8 mouse cellular contexts compared by ENCODE assay signal in genomic region chr7:34132355-34133079, GRCm38 (mm10). TPM values are rescaled to one million over a fixed set of nuclear protein-coding genes. Genes with fewer than 3 reads are reported as not detected.
DNase-seq lines count a peak whose midpoint lies in the region; ATAC-seq and TF ChIP-seq lines count a peak whose summit lies in the region.

No protein-coding gene starts in this region.

- DNase-seq in left cerebral cortex, postnatal 4 days, result peak; percentile 66
- DNase-seq in left cerebral cortex, postnatal 14 days (ENCODE audit: low spot score in 2 of 2), result no peak
- DNase-seq in kidney, postnatal 0 days (ENCODE audit: low spot score), result peak; percentile 56
- peak; percentile 66 for DNase-seq in midbrain, embryonic 10.5 days (ENCODE audit: low spot score)
- DNase-seq in urinary bladder, postnatal 36 days (ENCODE audit: low spot score in 2 of 2), result peak; percentile 7 to 10
- DNase-seq in thymus, postnatal 25 days, result no peak

- H3K4me3 ChIP-seq in brown adipose tissue, adult 24 weeks (ENCODE audit: insufficient read depth, low read depth, low read length), result peak overlapping the region; percentile 67
- H3K4me3 ChIP-seq in heart, embryonic 11.5 days (ENCODE audit: low read depth, low read length), result peak overlapping the region; percentile 90
- H3K4me3 ChIP-seq in kidney, postnatal 0 days (replicated peaks; ENCODE audit: low read depth, low read length), result peak overlapping the region; percentile 89
- peak overlapping the region; percentile 78 for H3K4me3 ChIP-seq in midbrain, embryonic 10.5 days

- no peaks in the 10 kb centered on the region for H3K36me3 ChIP-seq in heart, embryonic 11.5 days (ENCODE audit: control insufficient read depth, insufficient read depth, low read length)
- no peaks in the 10 kb centered on the region for H3K36me3 ChIP-seq in kidney, postnatal 0 days (ENCODE audit: insufficient read depth, low read length)
- peaks cover 10% of the 10 kb centered on the region for H3K36me3 ChIP-seq in midbrain, embryonic 10.5 days

- H3K4me1 ChIP-seq in brown adipose tissue, adult 24 weeks (ENCODE audit: control insufficient read depth, insufficient read depth, insufficient read length, low read length), result peaks cover 2% of the 10 kb centered on the region; the same call in 1 of the 2 replicates
- peaks cover 9% of the 10 kb centered on the region for H3K4me1 ChIP-seq in heart, embryonic 11.5 days (ENCODE audit: control insufficient read depth, insufficient read depth, low read length)
- 0 out of 2 replicates have a peak, but pooled peaks cover 4% of the 10 kb centered on the region for H3K4me1 ChIP-seq in kidney, postnatal 0 days (replicated peaks; ENCODE audit: insufficient read depth, low read length)
- H3K4me1 ChIP-seq in midbrain, embryonic 10.5 days, result peaks cover 36% of the 10 kb centered on the region

- peak overlapping the region; percentile 73 for H3K4me2 ChIP-seq in heart, embryonic 11.5 days
- peak overlapping the region; percentile 72 for H3K4me2 ChIP-seq in kidney, postnatal 0 days (ENCODE audit: low read length)

- H3K9ac ChIP-seq in heart, embryonic 11.5 days (ENCODE audit: low read depth, low read length), result peak overlapping the region; percentile 95
- H3K9ac ChIP-seq in kidney, postnatal 0 days (ENCODE audit: low read depth, low read length), result peak overlapping the region; percentile 98

- WGBS in heart, embryonic 11.5 days (ENCODE audit: insufficient replicate concordance), result under 1% methylated on average over 76 of the region's 116 CpGs
- under 1% methylated on average over 70 of the region's 116 CpGs for WGBS in kidney, postnatal 0 days
- WGBS in midbrain, embryonic 10.5 days, result 1% methylated on average over 116 of the region's 116 CpGs

- intact Hi-C loops in left cerebral cortex, postnatal 4 days (cut with DNase I), result no loop called here
- intact Hi-C loops in left cerebral cortex, postnatal 14 days (cut with DNase I), result no loop called here

- no peak overlapping the region for H3K27ac ChIP-seq in brown adipose tissue, adult 24 weeks (replicated peaks; ENCODE audit: low read depth, low read length)
- peak overlapping the region; percentile 83 for H3K27ac ChIP-seq in heart, embryonic 11.5 days (ENCODE audit: low read depth, low read length)
- peak overlapping the region; percentile 91 for H3K27ac ChIP-seq in kidney, postnatal 0 days
- H3K27ac ChIP-seq in midbrain, embryonic 10.5 days (replicated peaks), result peak overlapping the region; percentile 92

- H3K27me3 ChIP-seq in heart, embryonic 11.5 days (ENCODE audit: control insufficient read depth, insufficient read depth, low read length), result no peaks in the 10 kb centered on the region
- no peaks in the 10 kb centered on the region for H3K27me3 ChIP-seq in kidney, postnatal 0 days (ENCODE audit: insufficient read depth, low read length)
- no peaks in the 10 kb centered on the region for H3K27me3 ChIP-seq in midbrain, embryonic 10.5 days (ENCODE audit: low read depth, poor library complexity, severe bottlenecking)

- ATAC-seq in heart, embryonic 11.5 days (replicated peaks; ENCODE audit: insufficient number of reproducible peaks, low FRiP score, low TSS enrichment), result peak; percentile 68
- peak; percentile 82 for ATAC-seq in kidney, postnatal 0 days (replicated peaks; ENCODE audit: low FRiP score, low read depth)

- no peaks in the 10 kb centered on the region for H3K9me3 ChIP-seq in heart, embryonic 11.5 days (replicated peaks; ENCODE audit: control insufficient read depth, low read length)
- H3K9me3 ChIP-seq in kidney, postnatal 0 days (replicated peaks; ENCODE audit: low read length), result no peaks in the 10 kb centered on the region
- H3K9me3 ChIP-seq in midbrain, embryonic 10.5 days (replicated peaks), result no peaks in the 10 kb centered on the region

- TF ChIP-seq CTCF in kidney, postnatal 0 days (IDR thresholded peaks at IDR 0.05; ENCODE audit: low read depth), result no peak

RNA-seq across cellular contexts. Expression of gene Wtip, which starts 0.6 kb away (rescaled TPM):
- total RNA-seq in left cerebral cortex, postnatal 4 days (2021), result 10 to 100 TPM; 24.4 to 28.6 TPM
- 10 to 100 TPM; 10.2 to 12.1 TPM for total RNA-seq in left cerebral cortex, postnatal 14 days (2021)
- polyA plus RNA-seq in brown adipose tissue, adult 24 weeks (2012; ENCODE audit: insufficient read depth, insufficient read length, missing spikeins), result 2.6 and 4.4 TPM in 2 replicates
- polyA plus RNA-seq in heart, embryonic 11.5 days (2014; fragmentation: Nextera tagmentation; extraction: Ambion mirVana), result 4.8 and 7.4 TPM in 2 replicates
- 6.3 and 8.0 TPM in 2 replicates for polyA plus RNA-seq in kidney, postnatal 0 days (2015; fragmentation: Nextera tagmentation; extraction: Ambion mirVana)
- 3.3 and 5.0 TPM in 2 replicates for polyA plus RNA-seq in midbrain, embryonic 10.5 days (2016; fragmentation: Nextera tagmentation; extraction: Ambion mirVana)

RNA-seq across cellular contexts. Expression of gene Uba2, which starts 36.9 kb away (rescaled TPM):
- total RNA-seq in left cerebral cortex, postnatal 4 days (2021), result 10 to 100 TPM; 83.1 to 84.0 TPM
- total RNA-seq in left cerebral cortex, postnatal 14 days (2021), result 10 to 100 TPM; 81.0 to 81.1 TPM
- 39.0 and 39.9 TPM in 2 replicates for polyA plus RNA-seq in brown adipose tissue, adult 24 weeks (2012; ENCODE audit: insufficient read depth, insufficient read length, missing spikeins)
- polyA plus RNA-seq in heart, embryonic 11.5 days (2014; fragmentation: Nextera tagmentation; extraction: Ambion mirVana), result 125 and 128 TPM in 2 replicates
- polyA plus RNA-seq in kidney, postnatal 0 days (2015; fragmentation: Nextera tagmentation; extraction: Ambion mirVana), result 133 and 146 TPM in 2 replicates
- polyA plus RNA-seq in midbrain, embryonic 10.5 days (2016; fragmentation: Nextera tagmentation; extraction: Ambion mirVana), result 287 and 288 TPM in 2 replicates

RNA-seq across cellular contexts. Expression of gene Scgb1b30, which starts 37.3 kb away (rescaled TPM):
- not detected for total RNA-seq in left cerebral cortex, postnatal 4 days (2021)
- total RNA-seq in left cerebral cortex, postnatal 14 days (2021), result not detected
- not detected in 2 replicates for polyA plus RNA-seq in brown adipose tissue, adult 24 weeks (2012; ENCODE audit: insufficient read depth, insufficient read length, missing spikeins)
- polyA plus RNA-seq in heart, embryonic 11.5 days (2014; fragmentation: Nextera tagmentation; extraction: Ambion mirVana), result not detected in 2 replicates
- not detected in 2 replicates for polyA plus RNA-seq in kidney, postnatal 0 days (2015; fragmentation: Nextera tagmentation; extraction: Ambion mirVana)
- polyA plus RNA-seq in midbrain, embryonic 10.5 days (2016; fragmentation: Nextera tagmentation; extraction: Ambion mirVana), result not detected in 2 replicates

Comparison
In these comparisons a context has a peak if more than half of its experiments do, and no peak if none do; other contexts are left out.
1. DNase-seq: peak in left cerebral cortex, postnatal 4 days (single experiment), kidney, postnatal 0 days (single experiment), midbrain, embryonic 10.5 days (single experiment) and urinary bladder, postnatal 36 days (2 of 2); none in left cerebral cortex, postnatal 14 days (0 of 2) and thymus, postnatal 25 days (single experiment).
2. Peak in every context shown above with its lines, with median percentiles within 50 percentile points of each other: H3K4me3 ChIP-seq.